Mouse (Mus musculus) hindbrain, postnatal 0 days (tissue): Measurements from ENCODE around the gene Lck. TPM values are rescaled to one million over a fixed set of nuclear protein-coding genes. Genes with fewer than 3 reads are reported as not detected.

Experiments
- ATAC-seq: fragments of 200-750 bp; cut with Nextera tagmentation; 2 replicates; pipeline ENCODE4 v1.8.0; 2017; ENCODE audit warnings: mild to moderate bottlenecking, moderate TSS enrichment, moderate library complexity
- DNase-seq: peaks from one replicate; pipeline ENCODE4 v3.0.0-alpha.2; 2015; ENCODE audit warnings: low spot score
- H3K27ac ChIP-seq: fragments of 300-500 bp; sonication (generic); 2 replicates; pipeline ENCODE4 v1.5.1; 2014; ENCODE audit warnings: mild to moderate bottlenecking
- H3K27me3 ChIP-seq: fragments of 300-500 bp; sonication (generic); 2 replicates; pipeline ENCODE4 v1.6.1; 2014; ENCODE audit warnings: low read length, mixed read lengths; ENCODE audit not compliant: insufficient read depth
- H3K36me3 ChIP-seq: fragments of 300-500 bp; sonication (generic); 2 replicates; pipeline ENCODE4 v1.6.1; 2014; ENCODE audit warnings: low read length, mixed read lengths; ENCODE audit not compliant: insufficient read depth
- H3K4me1 ChIP-seq: fragments of 300-500 bp; sonication (generic); 2 replicates; pipeline ENCODE4 v1.6.1; 2014; ENCODE audit warnings: antibody characterized with exemption, low read length, mixed read lengths; ENCODE audit not compliant: insufficient read depth
- H3K4me2 ChIP-seq: fragments of 300-500 bp; sonication (generic); 2 replicates; pipeline ENCODE4 v1.6.1; 2014; ENCODE audit warnings: low read depth, mild to moderate bottlenecking, low read length, moderate library complexity, mixed read lengths
- H3K4me3 ChIP-seq: fragments of 300-500 bp; sonication (generic); 2 replicates; pipeline ENCODE4 v1.5.1; 2014; ENCODE audit warnings: low read length
- H3K9ac ChIP-seq: fragments of 300-500 bp; sonication (generic); replicated peaks from 2 replicates; pipeline ENCODE4 v1.6.1; 2014; ENCODE audit warnings: mild to moderate bottlenecking, low read length, moderate library complexity, mixed read lengths
- H3K9me3 ChIP-seq: fragments of 300-500 bp; sonication (generic); 2 replicates; pipeline ENCODE4 v1.6.1; 2016; ENCODE audit warnings: low read length, mixed read lengths
- CTCF ChIP-seq: IDR thresholded peaks from 2 replicates; pipeline ENCODE4 v1.5.1; 2016; ENCODE audit warnings: antibody characterized with exemption, control low read depth, low read depth
- WGBS: fragments of 180-500 bp; shearing (Covaris S2); extraction: QIAGEN DNeasy Blood & Tissue Kit; methylation state at CpG from one replicate; pipeline ENCODE4 v1.1.7; 2014; 5-methylcytosine and 5-hydroxymethylcytosine counted together
- polyA plus RNA-seq: library from polyadenylated mRNA; unstranded; fragments of >200 nt; fragmentation: Nextera tagmentation; extraction: Ambion mirVana; gene quantifications from 2 replicates; pipeline ENCODE4 v1.2.1, GENCODE M21; 2015
- total RNA-seq: library from RNA; depleted of rRNA; stranded (reverse); fragments of >200 nt; gene quantifications from 2 replicates; pipeline ENCODE4 v1.2.3, GENCODE M21; 2014; rRNA removed

The Lck gene
- total RNA-seq (10.1 and 12.5 TPM in 2 replicates), polyA plus RNA-seq (12.2 and 13.0 TPM in 2 replicates)

GRCm38 (mm10) chr4:129573430-129573829 is at the start of gene Lck:
Gene Lck (minus strand): TSS chr4:129573641.
- DNase-seq (no peak), ATAC-seq (no peak)
- 93% methylated on average over 8 of the region's 8 CpGs for whole genome bisulfite sequencing

GRCm38 (mm10) chr4:129622803-129623535 is 49.5 kb upstream of the Lck start:
- H3K4me3 ChIP-seq = peak overlapping the region; percentile 55
- H3K27me3 ChIP-seq = no peaks in the 10 kb centered on the region
- peaks cover 15% of the 10 kb centered on the region for H3K36me3 ChIP-seq
- ATAC-seq = no peak
- peaks cover 40% of the 10 kb centered on the region for H3K4me1 ChIP-seq
- no peaks in the 10 kb centered on the region for H3K9me3 ChIP-seq
- H3K4me2 ChIP-seq = peak overlapping the region; percentile 89
- no peak for DNase-seq
- 18% methylated on average over 8 of the region's 8 CpGs for WGBS
- TF ChIP-seq CTCF = no peak
- H3K27ac ChIP-seq = peak overlapping the region; percentile 98
- peak overlapping the region; percentile 79 for H3K9ac ChIP-seq

More at GRCm38 (mm10) chr4:129573430-129573829, at the start of gene Lck:
- Histone ChIP-seq H3K4me1 (no peaks in the 10 kb centered on the region; the same call in 1 of the 2 replicates), H3K4me3 (no peak within 1 kb of the TSS), H3K27me3 (no peaks in the 10 kb centered on the region), H3K27ac (no peak within 1 kb of the TSS), H3K9me3 (no peaks in the 10 kb centered on the region), H3K36me3 (no peaks in the 10 kb centered on the region), H3K4me2 (no peak within 1 kb of the TSS), H3K9ac (no peak within 1 kb of the TSS)
- TF ChIP-seq CTCF = no peak

- no peak for ATAC-seq
- 74% methylated on average over 11 of the region's 11 CpGs for WGBS
- Histone ChIP-seq H3K4me1 (peaks cover 40% of the 10 kb centered on the region), H3K27ac (peak overlapping the region; percentile 98; the same call in 1 of the 2 replicates), H3K27me3 (no peaks in the 10 kb centered on the region), H3K36me3 (peaks cover 11% of the 10 kb centered on the region), H3K9ac (peak overlapping the region; percentile 79), H3K4me2 (peak overlapping the region; percentile 89), H3K9me3 (no peaks in the 10 kb centered on the region), H3K4me3 (peak overlapping the region; percentile 55)
- no peak for TF ChIP-seq CTCF
- no peak for DNase-seq
Observed at GRCm38 (mm10) chr4:129622120-129622802, 48.8 kb upstream of the Lck start.

GRCm38 (mm10) chr4:129621283-129621841 is 47.9 kb upstream of the Lck start:
- Histone ChIP-seq H3K27ac (no peak overlapping the region; the same call in 1 of the 2 replicates), H3K4me1 (peaks cover 40% of the 10 kb centered on the region), H3K36me3 (peaks cover 2% of the 10 kb centered on the region), H3K4me2 (peak overlapping the region; percentile 23; the same call in 1 of the 2 replicates), H3K9ac (0 out of 2 replicates have a peak overlapping the region, but pooled peaks have one; percentile 30), H3K27me3 (no peaks in the 10 kb centered on the region), H3K9me3 (no peaks in the 10 kb centered on the region), H3K4me3 (no peak overlapping the region)
- no peak for TF ChIP-seq CTCF
- 82% methylated on average over 8 of the region's 8 CpGs for WGBS
- DNase-seq (no peak), ATAC-seq (no peak)

- Histone ChIP-seq H3K4me2 (peak overlapping the region; percentile 23; the same call in 1 of the 2 replicates), H3K36me3 (no peaks in the 10 kb centered on the region), H3K27ac (no peak overlapping the region; the same call in 1 of the 2 replicates), H3K9ac (0 out of 2 replicates have a peak overlapping the region, but pooled peaks have one; percentile 30), H3K9me3 (no peaks in the 10 kb centered on the region), H3K4me3 (no peak overlapping the region), H3K4me1 (peaks cover 39% of the 10 kb centered on the region), H3K27me3 (no peaks in the 10 kb centered on the region)
- TF ChIP-seq CTCF = no peak
- 92% methylated on average over 11 of the region's 11 CpGs for WGBS
- no peak for DNase-seq
- ATAC-seq = no peak
Observed at GRCm38 (mm10) chr4:129620419-129621282, 47.2 kb upstream of the Lck start.
